Mouse (Mus musculus) small intestine, adult 2 months (tissue): Measurements from ENCODE around the gene Obox5. TPM values are rescaled to one million over a fixed set of nuclear protein-coding genes. Genes with fewer than 3 reads are reported as not detected.
"Not testable (repeated sequence)": the region's sequence is repeated elsewhere in the genome, so short reads cannot be mapped to it uniquely, and the experiment has no call there.

ENCODE experiments used
- H3K27ac ChIP-seq: fragments of 200-500 bp; 2 replicates; pipeline ENCODE4 v1.5.1; 2012; ENCODE audit warnings: low read depth, low read length, control low read depth, inconsistent platforms; ENCODE audit not compliant: insufficient read depth
- H3K27me3 ChIP-seq: fragments of 200-500 bp; 2 replicates; pipeline ENCODE4 v1.6.1; 2012; ENCODE audit warnings: mild to moderate bottlenecking, moderate library complexity, low read length, inconsistent platforms; ENCODE audit not compliant: control insufficient read depth, insufficient read depth
- H3K36me3 ChIP-seq: fragments of 200-500 bp; 2 replicates; pipeline ENCODE4 v1.6.1; 2012; ENCODE audit warnings: mild to moderate bottlenecking, low read length, control low read depth, inconsistent platforms; ENCODE audit not compliant: control insufficient read depth, insufficient read depth
- H3K4me1 ChIP-seq: fragments of 200-500 bp; 2 replicates; pipeline ENCODE4 v1.6.1; 2012; ENCODE audit warnings: low read length, inconsistent platforms, mixed read lengths; ENCODE audit not compliant: control insufficient read depth, insufficient read depth, insufficient read length
- H3K4me3 ChIP-seq: fragments of 200-500 bp; 2 replicates; pipeline ENCODE4 v1.5.1; 2012; ENCODE audit warnings: low read depth, mild to moderate bottlenecking, control low read depth, inconsistent platforms, low read length, moderate library complexity
- WGBS: fragments of 180-500 bp; shearing (Covaris S2); methylation state at CpG from one replicate; pipeline ENCODE4 v1.1.7; 2018; 5-methylcytosine and 5-hydroxymethylcytosine counted together
- polyA plus RNA-seq: library from polyadenylated mRNA; depleted of rRNA; stranded (reverse); fragments of >200 nt; gene quantifications from 2 replicates; pipeline ENCODE4 v1.2.3, GENCODE M21; 2012; rRNA removed

Gene Obox5
- not detected in 2 replicates for polyA plus RNA-seq

DNA sequence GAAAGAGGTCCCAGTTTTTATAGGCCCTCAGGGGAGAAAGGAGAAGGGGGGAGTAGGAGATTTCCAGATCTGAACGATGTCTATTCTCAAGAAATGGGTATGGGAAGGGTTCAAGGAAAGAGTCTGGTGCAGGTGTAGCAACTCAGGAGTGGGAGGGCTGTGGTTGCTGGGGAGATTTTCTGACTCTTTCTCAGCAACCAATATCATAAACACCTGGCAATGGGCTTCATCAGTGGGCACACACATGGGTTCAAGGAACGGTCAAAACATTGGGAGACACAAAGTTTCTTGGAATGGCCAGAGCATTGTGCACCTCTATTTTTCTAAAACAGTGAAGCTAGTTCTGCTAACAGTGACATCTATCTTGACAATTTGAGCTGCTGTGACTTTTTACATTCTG lies at the start of gene Obox5:
Gene Obox5 (plus strand): TSS at position 301 of the 400 bp plus-strand sequence.
- H3K27ac ChIP-seq, H3K27me3 ChIP-seq, H3K36me3 ChIP-seq, H3K4me3 ChIP-seq, H3K4me1 ChIP-seq: not testable (repeated sequence)
- 80% methylated on average over 2 of the region's 2 CpGs for WGBS

DNA sequence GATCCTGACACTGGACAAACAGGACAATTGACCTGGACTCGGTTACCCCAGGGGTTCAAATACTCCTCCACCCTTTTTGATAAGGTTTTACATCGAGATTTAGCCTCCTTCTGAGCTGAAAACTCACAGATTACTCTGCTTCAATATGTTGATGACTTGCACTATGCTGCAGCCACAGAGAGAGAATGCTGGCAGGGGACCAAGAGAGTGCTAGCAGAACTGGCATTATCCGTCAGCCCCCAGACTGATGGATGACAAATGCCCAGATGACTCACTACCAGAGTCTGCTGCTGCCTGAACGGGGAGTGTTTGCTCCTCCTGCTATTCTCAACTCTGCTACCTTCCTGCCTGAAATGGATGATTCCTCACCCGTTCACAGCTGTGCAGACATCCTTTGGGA lies 635 bp upstream of the Obox5 start:
- not testable (repeated sequence) for H3K27ac ChIP-seq, H3K27me3 ChIP-seq
- WGBS, result 64% methylated on average over 5 of the region's 5 CpGs

More for the DNA sequence above, 635 bp upstream of the Obox5 start:
- not testable (repeated sequence) for H3K4me3 ChIP-seq, H3K36me3 ChIP-seq, H3K4me1 ChIP-seq

Other genes starting within 250 kb of the Obox5 start
- gene Obox3, start 110.2 kb upstream of the Obox5 start, polyA plus RNA-seq, result not detected in 2 replicates
- not detected in 2 replicates for gene Obox6, start 89.5 kb downstream of the Obox5 start, polyA plus RNA-seq
- gene Crx, start 129.8 kb downstream of the Obox5 start, polyA plus RNA-seq, result not detected in 2 replicates
- not detected in 2 replicates for gene Crxos, start 132.5 kb downstream of the Obox5 start, polyA plus RNA-seq
- gene Selenow, start 172.3 kb downstream of the Obox5 start, polyA plus RNA-seq, result 160 and 311 TPM in 2 replicates
- gene Nop53, start 195.9 kb downstream of the Obox5 start, polyA plus RNA-seq, result 56.8 and 120 TPM in 2 replicates
- 11.9 and 14.5 TPM in 2 replicates for gene Ehd2, start 217.4 kb downstream of the Obox5 start, polyA plus RNA-seq